Mouse (Mus musculus): ENCODE measurements around the gene Unc5a. TPM values are rescaled to one million over a fixed set of nuclear protein-coding genes. Genes with fewer than 3 reads are reported as not detected.

The Unc5a gene
- 0.99 and 2.3 TPM in 2 replicates for polyA plus RNA-seq (2015; fragmentation: Nextera tagmentation; extraction: Ambion mirVana)

DNA sequence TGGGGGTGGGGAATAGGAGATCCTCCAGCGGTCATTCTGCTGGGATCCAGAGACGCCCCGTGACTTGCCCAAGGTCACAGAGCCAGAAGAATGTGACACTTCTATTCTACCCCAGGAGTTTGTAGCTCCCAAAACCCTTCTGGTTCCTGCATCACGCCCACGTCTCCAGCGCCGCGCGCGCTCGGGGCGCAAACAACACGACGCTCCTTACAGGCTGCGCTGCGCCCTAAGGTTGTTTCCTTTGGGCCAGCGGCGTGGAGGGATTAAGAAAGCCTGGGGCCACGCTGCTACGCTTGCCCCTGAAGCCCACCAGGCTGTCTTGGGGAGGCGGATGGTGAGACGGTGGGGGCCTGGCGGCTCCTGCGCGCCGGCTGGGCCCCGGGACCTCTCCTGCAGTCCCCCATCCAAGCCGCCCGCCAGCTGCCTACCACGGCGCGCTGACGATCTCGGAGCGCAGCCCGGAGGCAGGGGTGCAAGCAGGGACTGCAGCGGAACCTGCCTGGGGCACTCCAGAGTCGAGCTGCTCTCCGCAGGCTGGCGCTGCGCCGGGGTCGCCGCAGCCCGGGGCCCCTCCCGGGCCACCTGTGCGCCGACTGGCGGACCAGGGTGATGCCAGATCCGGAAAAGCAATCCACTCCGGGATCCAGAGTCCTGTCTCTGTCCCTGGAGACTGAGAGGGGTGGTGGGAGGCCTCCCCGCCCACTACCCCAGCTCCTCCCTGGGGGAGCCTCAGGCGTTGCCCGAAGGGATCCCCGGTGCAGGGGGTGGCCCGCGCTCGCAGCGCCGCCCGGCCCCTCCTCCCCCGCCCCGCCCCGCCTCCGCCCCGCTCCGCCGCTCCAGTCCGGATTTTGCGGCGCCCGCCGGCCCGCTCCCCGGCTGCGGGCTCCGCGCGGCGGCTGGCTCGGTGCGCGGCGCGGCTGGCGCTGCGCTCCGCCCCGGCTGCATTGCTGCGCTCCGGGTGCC lies at the start of gene Unc5a:
Gene Unc5a, plus strand, starts transcription at position 881 of the 963 bp plus-strand sequence.
- Histone ChIP-seq H3K27ac (no peak within 1 kb of the TSS), H3K27me3 (peaks cover 99% of the 10 kb centered on the region), H3K9ac (0 out of 2 replicates have a peak within 1 kb of the TSS, but pooled peaks have one; percentile 7), H3K4me1 (peaks cover 19% of the 10 kb centered on the region), H3K9me3 (no peaks in the 10 kb centered on the region), H3K4me3 (peak within 1 kb of the TSS; percentile 54), H3K4me2 (peak within 1 kb of the TSS; percentile 100), H3K36me3 (no peaks in the 10 kb centered on the region)
- WGBS, result 1% methylated on average over 84 of the region's 91 CpGs
- ATAC-seq (ENCODE audit: insufficient number of reproducible peaks, low FRiP score, low TSS enrichment, low read depth), result no peak

DNA sequence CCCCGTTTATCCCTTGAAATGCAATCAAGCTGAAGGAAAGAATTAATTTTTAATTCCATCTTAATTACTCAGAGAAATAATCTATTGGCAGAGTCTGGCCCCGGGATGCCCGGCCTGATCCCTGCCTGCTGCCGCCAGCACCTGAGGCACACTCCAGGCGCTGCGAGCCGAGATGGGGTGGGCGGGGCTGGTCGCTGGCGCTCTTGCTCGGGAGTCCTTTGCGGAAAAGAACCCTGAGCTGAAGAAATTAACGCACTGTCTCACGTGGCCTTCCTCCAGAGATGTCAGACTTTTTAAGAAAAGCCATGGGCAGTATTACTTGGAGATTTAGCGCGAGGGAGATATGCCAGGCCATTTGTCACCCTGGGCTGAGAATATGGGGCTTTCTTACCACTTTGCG lies 37.2 kb upstream of the Unc5a start:
- no peak overlapping the region for H3K4me2 ChIP-seq
- no peaks in the 10 kb centered on the region for H3K9me3 ChIP-seq
- H3K27me3 ChIP-seq, result peaks cover 38% of the 10 kb centered on the region
- ATAC-seq (ENCODE audit: insufficient number of reproducible peaks, low FRiP score, low TSS enrichment, low read depth), result no peak
- no peaks in the 10 kb centered on the region for H3K36me3 ChIP-seq
- no peak overlapping the region for H3K27ac ChIP-seq
- WGBS, result 2% methylated on average over 17 of the region's 17 CpGs
- peaks cover 14% of the 10 kb centered on the region; the same call in 1 of the 2 replicates for H3K4me1 ChIP-seq
- no peak overlapping the region for H3K4me3 ChIP-seq
- H3K9ac ChIP-seq, result no peak overlapping the region

- Histone ChIP-seq H3K4me3 (no peak overlapping the region), H3K9me3 (no peaks in the 10 kb centered on the region), H3K27me3 (peaks cover 34% of the 10 kb centered on the region), H3K36me3 (no peaks in the 10 kb centered on the region), H3K9ac (no peak overlapping the region), H3K4me2 (no peak overlapping the region), H3K27ac (no peak overlapping the region), H3K4me1 (peaks cover 14% of the 10 kb centered on the region; the same call in 1 of the 2 replicates)
- 9% methylated on average over 16 of the region's 16 CpGs for WGBS
- no peak for ATAC-seq (ENCODE audit: insufficient number of reproducible peaks, low FRiP score, low TSS enrichment, low read depth)
Measured at GRCm38 (mm10) chr13:54912894-54913621, 36.2 kb upstream of the Unc5a start.

DNA sequence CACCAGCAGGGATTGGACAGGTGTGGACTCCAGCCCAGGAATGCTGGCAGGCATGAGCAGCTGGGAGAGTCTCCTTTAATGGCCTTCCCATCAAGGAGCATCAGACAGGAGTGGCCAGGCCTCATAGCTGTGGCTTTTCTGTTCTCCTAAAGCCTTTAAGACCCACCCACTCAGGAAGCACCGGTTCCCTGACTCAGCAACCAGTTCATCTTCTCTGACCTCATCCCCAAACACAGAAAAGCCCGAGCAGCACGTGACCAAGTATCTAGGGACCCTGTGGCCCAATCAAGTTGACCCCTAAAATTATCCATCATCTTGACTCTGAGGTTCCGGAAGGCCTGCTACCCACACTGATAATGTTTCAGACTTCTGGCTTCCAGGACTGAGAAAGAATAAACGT lies 32.6 kb upstream of the Unc5a start:
- H3K27ac ChIP-seq, result no peak overlapping the region
- no peak overlapping the region for H3K4me3 ChIP-seq
- H3K27me3 ChIP-seq, result peaks cover 14% of the 10 kb centered on the region
- no peak overlapping the region for H3K4me2 ChIP-seq
- ATAC-seq (ENCODE audit: insufficient number of reproducible peaks, low FRiP score, low TSS enrichment, low read depth), result no peak
- no peaks in the 10 kb centered on the region for H3K36me3 ChIP-seq
- no peaks in the 10 kb centered on the region for H3K9me3 ChIP-seq
- H3K9ac ChIP-seq, result no peak overlapping the region
- peaks cover 14% of the 10 kb centered on the region; the same call in 1 of the 2 replicates for H3K4me1 ChIP-seq
- WGBS, result 62% methylated on average over 5 of the region's 5 CpGs

DNA sequence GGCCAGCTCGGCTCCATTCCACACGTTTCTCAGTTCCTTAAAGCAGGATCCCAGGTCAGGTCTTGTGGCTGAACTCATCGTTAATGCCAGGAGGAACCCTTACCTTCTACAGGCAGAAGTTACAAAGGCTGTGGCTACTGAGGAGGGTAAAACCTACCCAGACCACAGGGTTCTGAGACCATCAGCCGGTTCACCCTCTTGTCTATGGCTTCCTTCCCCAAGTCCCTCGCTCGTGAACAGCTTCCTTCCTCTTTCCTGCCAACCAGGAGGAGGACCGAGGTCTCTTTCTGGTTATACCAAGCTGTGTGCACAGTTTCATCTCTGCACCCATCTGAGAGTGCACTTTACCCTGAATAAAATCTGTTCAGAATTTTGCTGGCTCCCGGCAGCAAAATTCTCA lies 30.3 kb upstream of the Unc5a start:
- Histone ChIP-seq H3K4me3 (no peak overlapping the region), H3K4me1 (no peaks in the 10 kb centered on the region), H3K36me3 (no peaks in the 10 kb centered on the region), H3K27ac (no peak overlapping the region), H3K9me3 (no peaks in the 10 kb centered on the region), H3K9ac (no peak overlapping the region), H3K4me2 (no peak overlapping the region), H3K27me3 (no peaks in the 10 kb centered on the region)
- no peak for ATAC-seq (ENCODE audit: insufficient number of reproducible peaks, low FRiP score, low TSS enrichment, low read depth)
- 62% methylated on average over 8 of the region's 8 CpGs for WGBS

- 30% methylated on average over 5 of the region's 5 CpGs for WGBS
Measured at GRCm38 (mm10) chr13:54919666-54920065, 29.5 kb upstream of the Unc5a start.

DNA sequence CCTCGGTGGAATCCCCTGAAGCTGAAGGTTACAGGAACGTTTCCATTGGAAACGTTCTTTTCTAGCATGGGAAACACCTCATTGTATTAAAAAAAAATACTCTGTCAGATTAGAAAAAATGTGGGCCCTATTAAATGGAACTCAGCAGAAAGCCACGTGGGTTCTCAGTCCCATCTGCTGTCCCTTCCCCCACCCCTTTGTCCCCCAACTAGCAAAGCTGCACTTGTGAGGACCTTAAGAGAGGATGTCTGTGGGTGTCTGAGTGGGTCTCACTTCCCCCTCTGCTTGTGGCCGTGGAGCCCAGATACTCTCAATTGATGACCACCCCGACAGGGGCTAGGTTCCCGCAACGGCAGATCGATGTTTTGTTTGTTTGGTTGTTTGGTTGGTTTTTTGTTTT lies 27.5 kb upstream of the Unc5a start:
- Histone ChIP-seq H3K27me3 (no peaks in the 10 kb centered on the region), H3K4me3 (no peak overlapping the region), H3K27ac (no peak overlapping the region), H3K9ac (no peak overlapping the region), H3K4me2 (no peak overlapping the region), H3K9me3 (no peaks in the 10 kb centered on the region), H3K36me3 (no peaks in the 10 kb centered on the region), H3K4me1 (no peaks in the 10 kb centered on the region)
- no peak for ATAC-seq (ENCODE audit: insufficient number of reproducible peaks, low FRiP score, low TSS enrichment, low read depth)
- WGBS, result 74% methylated on average over 9 of the region's 9 CpGs

More at GRCm38 (mm10) chr13:54919666-54920065, 29.5 kb upstream of the Unc5a start:
- no peak for ATAC-seq (ENCODE audit: insufficient number of reproducible peaks, low FRiP score, low TSS enrichment, low read depth)
- no peaks in the 10 kb centered on the region for H3K4me1 ChIP-seq
- no peak overlapping the region for H3K9ac ChIP-seq
- no peaks in the 10 kb centered on the region for H3K36me3 ChIP-seq
- no peaks in the 10 kb centered on the region for H3K27me3 ChIP-seq
- H3K9me3 ChIP-seq, result no peaks in the 10 kb centered on the region
- no peak overlapping the region for H3K27ac ChIP-seq
- H3K4me3 ChIP-seq, result no peak overlapping the region
- no peak overlapping the region for H3K4me2 ChIP-seq

DNA sequence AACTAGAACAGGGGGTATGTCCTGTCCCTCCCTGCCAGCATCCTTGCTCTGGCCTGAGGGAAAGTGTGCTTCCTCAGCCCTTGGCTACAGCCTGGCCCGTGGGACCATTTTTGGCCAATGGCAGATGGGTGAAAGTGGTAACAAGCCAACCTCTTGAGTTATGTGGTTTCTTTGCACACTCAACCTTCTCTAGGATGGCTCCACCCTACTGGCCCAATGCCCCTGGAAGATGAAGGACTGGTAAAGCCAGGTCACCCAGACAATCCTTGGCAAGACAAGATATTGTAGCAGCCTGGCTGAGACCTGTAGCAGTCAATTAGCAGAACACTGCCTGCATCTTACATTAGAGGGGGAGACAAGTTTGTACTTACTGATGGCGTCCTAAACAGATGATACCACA lies 25.5 kb upstream of the Unc5a start:
- no peak for ATAC-seq (ENCODE audit: insufficient number of reproducible peaks, low FRiP score, low TSS enrichment, low read depth)
- no peaks in the 10 kb centered on the region for H3K4me1 ChIP-seq
- WGBS, result 79% methylated on average over 2 of the region's 2 CpGs

DNA sequence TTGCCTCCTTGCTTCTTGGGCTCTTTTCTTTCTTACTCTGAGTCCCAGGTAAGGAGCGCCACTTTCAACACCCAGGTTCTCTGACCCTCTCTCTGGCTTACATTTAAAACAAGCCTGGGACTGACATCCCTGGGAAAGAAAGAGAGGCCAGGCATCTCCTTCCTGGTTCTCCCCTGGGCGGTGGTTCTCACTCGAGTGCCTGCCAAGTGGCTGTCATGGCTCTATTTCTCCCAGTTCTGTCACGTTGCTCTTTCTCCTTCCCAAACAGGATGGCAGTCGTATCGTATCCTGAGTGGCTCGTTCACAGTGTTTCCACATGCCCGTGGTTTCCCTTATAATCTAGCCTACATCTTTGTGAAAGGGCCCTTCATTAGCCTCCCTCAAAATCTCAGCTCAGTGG lies 23.7 kb upstream of the Unc5a start:
- Histone ChIP-seq H3K9me3 (no peaks in the 10 kb centered on the region), H3K27ac (no peak overlapping the region), H3K4me1 (no peaks in the 10 kb centered on the region), H3K36me3 (no peaks in the 10 kb centered on the region), H3K9ac (no peak overlapping the region), H3K4me2 (no peak overlapping the region), H3K27me3 (no peaks in the 10 kb centered on the region), H3K4me3 (no peak overlapping the region)
- ATAC-seq (ENCODE audit: insufficient number of reproducible peaks, low FRiP score, low TSS enrichment, low read depth), result no peak
- 67% methylated on average over 8 of the region's 8 CpGs for WGBS

More for the DNA sequence above, 25.5 kb upstream of the Unc5a start:
- Histone ChIP-seq H3K9ac (no peak overlapping the region), H3K36me3 (no peaks in the 10 kb centered on the region), H3K27ac (no peak overlapping the region), H3K27me3 (no peaks in the 10 kb centered on the region), H3K9me3 (no peaks in the 10 kb centered on the region), H3K4me2 (no peak overlapping the region), H3K4me3 (no peak overlapping the region)

GRCm38 (mm10) chr13:54926654-54927053 lies 22.6 kb upstream of the Unc5a start:
- no peak overlapping the region for H3K4me3 ChIP-seq
- no peaks in the 10 kb centered on the region for H3K36me3 ChIP-seq
- no peaks in the 10 kb centered on the region for H3K9me3 ChIP-seq
- 46% methylated on average over 4 of the region's 4 CpGs for WGBS
- ATAC-seq (ENCODE audit: insufficient number of reproducible peaks, low FRiP score, low TSS enrichment, low read depth), result no peak
- H3K9ac ChIP-seq, result no peak overlapping the region
- no peaks in the 10 kb centered on the region for H3K27me3 ChIP-seq
- H3K27ac ChIP-seq, result no peak overlapping the region
- H3K4me2 ChIP-seq, result no peak overlapping the region
- no peaks in the 10 kb centered on the region for H3K4me1 ChIP-seq

DNA sequence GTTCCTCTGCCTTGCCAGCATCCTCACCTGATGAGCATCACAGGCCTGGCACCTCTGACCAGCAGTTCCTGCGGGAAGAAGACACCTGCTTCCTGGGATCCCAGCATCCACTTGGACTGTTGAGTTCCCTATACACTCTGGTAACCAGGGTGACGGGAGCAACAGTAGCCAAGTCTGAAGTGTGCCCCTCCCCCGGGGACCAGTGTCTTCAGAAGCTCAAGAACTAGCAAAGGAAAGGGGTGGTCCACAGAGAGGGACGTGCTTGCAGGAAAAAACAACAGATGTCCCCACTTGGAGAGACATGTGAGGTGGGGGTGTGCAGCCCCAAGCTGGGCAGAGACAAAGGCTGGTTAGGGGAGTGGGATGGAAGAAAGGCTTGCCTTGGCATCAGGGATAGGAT lies 19.1 kb upstream of the Unc5a start:
- Histone ChIP-seq H3K27me3 (0 out of 2 replicates have a peak, but pooled peaks cover 5% of the 10 kb centered on the region), H3K36me3 (no peaks in the 10 kb centered on the region), H3K4me1 (no peaks in the 10 kb centered on the region), H3K4me3 (no peak overlapping the region), H3K9me3 (no peaks in the 10 kb centered on the region), H3K4me2 (no peak overlapping the region), H3K27ac (no peak overlapping the region), H3K9ac (no peak overlapping the region)
- ATAC-seq (ENCODE audit: insufficient number of reproducible peaks, low FRiP score, low TSS enrichment, low read depth), result no peak
- WGBS, result 40% methylated on average over 4 of the region's 4 CpGs

DNA sequence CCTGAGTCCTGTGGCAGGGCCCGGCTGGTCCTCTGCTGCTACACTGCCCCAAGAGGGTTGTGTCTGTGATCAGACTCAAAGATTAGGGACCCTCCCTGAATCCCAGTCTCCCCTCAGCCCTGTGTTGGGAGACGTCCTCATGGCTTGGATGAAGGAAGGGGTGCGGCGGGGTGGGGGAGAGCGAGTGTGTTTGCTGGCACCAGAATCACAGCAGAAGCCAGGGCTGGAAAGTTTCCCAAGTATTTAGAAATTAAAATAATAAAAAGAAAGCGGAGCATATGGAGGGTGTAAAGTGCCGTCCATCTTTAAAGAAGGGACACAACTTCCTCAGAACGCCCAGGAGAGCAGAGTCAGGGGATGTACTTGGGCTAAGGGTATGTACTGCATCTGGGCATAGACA lies 14.3 kb upstream of the Unc5a start:
- no peaks in the 10 kb centered on the region for H3K4me1 ChIP-seq
- no peaks in the 10 kb centered on the region for H3K36me3 ChIP-seq
- H3K4me3 ChIP-seq, result no peak overlapping the region
- H3K27ac ChIP-seq, result no peak overlapping the region
- no peak for ATAC-seq (ENCODE audit: insufficient number of reproducible peaks, low FRiP score, low TSS enrichment, low read depth)
- 73% methylated on average over 8 of the region's 8 CpGs for WGBS
- no peak overlapping the region for H3K4me2 ChIP-seq
- no peak overlapping the region for H3K9ac ChIP-seq
- H3K27me3 ChIP-seq, result peaks cover 23% of the 10 kb centered on the region
- H3K9me3 ChIP-seq, result no peaks in the 10 kb centered on the region

All from limb, embryonic 15.5 days (tissue).